Mouse (Mus musculus) CD4-positive helper T cell, adult 2 months (primary cell): ENCODE results near the gene Raet1e.
A peak's percentile ranks its signal among the peaks of the same experiment; 100 is the strongest.
"Not testable (repeated sequence)": the region's sequence is repeated elsewhere in the genome, so short reads cannot be mapped to it uniquely, and the experiment has no call there.

Experiments
- DNase-seq: peaks from one replicate; pipeline ENCODE4 v3.0.0-alpha.2; 2012; ENCODE audit warnings: low read depth, missing footprints, low spot score

Gene Raet1e

DNA sequence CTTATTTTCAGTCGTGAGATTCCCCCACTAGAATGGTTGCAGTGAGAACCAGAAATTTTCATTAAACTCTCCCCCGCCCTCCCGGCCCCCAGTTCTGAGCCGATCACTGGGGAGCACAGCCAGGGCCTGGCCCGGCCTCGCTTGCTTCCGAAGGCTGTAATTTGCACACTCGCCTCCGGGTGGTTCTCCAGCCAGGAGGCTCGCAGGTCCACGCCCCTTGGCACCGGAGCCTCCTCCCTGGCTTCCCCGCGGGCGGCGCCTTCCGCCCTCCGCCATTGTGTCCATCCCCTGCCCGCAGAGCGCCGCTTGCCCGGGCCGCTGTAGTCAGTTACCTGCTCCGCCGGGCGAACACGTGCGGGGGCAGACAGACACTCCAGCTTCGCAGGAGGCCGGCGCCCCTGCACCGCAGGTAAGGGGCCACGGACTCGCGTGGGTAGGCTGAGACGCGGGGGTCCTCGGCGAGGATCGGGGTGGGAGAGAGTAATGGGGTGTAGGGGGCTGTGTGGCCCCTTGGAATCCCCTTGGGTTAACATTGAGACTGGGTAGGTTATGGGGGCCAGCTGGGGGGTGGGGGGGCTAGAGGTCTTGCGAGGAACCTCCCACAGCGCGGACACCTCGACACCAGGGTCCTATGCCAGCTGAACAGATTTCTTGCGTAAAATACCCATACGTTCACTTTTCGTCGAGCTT lies at the start of gene Raet1e, which contains the start of gene H60b:
Gene Raet1e (plus strand): TSS at position 260 of the 690 bp plus-strand sequence.
Gene H60b (plus strand): TSS at position 277 of the 690 bp plus-strand sequence.
- peak; percentile 32 for DNase-seq

DNA sequence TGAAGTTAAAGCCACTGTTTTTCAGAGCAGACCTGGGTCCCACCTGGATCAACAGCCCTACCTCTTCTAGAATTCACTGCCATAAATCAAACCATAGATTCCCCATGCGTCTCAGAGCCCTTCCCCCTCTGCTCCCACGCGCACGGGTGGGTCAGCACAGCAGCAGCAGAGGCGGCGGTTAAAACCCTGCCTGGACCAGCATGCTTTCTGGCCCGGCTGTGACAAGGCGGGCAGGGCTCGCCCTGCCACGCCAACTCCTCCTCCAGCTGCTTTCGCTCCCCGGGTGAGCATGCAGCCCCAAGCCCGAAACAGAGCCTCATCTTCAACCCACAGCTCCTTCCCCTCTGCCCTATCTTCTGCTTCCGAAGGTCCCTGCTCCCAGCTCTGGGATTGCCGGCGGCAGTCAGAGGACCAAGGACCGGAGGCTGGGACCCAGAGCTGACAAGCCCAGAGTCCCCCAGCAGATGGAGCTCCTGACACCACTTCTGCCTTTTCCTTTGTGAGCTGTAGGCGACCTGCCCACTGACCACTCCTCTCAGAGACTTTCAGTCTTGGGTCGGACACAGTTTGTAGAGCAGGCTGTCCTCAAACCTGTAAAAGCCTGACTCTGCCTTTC lies 17.6 kb upstream of the Raet1e start:
- peak; percentile 39 for DNase-seq

DNA sequence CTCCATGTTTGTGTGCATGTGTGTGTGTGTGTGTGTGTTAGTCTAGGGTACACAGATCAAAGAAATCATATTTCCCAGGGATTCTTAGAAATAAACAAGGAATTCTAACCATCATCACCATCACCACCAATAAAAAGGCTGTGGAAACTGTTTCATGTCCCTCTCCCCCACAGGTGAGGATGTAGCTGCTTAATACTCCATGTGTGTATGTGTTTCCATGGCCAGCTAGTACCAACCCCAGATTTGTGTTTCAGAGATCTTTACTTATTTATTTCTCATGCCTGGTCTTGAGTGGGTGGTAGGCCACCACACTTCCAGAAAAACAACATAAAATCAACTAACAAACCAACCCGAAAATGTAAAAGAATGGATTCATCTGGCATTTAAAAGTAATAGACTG lies 16.2 kb upstream of the Raet1e start:
- peak; percentile 63 for DNase-seq

DNA sequence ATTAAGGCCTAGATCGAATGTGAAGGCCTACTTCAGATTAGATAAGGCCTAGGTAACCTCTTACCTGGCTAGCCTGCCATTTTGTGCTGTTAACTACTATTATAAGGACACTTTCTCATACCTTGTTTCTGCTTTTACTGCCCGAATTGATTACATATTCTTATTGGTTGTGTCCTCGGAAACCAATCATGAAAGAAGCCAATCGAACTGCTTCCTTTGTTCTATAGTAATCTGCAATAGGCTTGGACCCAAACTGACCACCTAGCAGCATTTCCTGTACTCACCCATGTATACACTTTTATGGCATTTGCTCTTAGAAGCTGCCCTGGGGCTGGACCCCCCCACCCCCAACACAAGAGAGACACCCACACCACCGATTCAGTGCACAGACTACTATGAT lies 15.4 kb upstream of the Raet1e start:
- no peak for DNase-seq

DNA sequence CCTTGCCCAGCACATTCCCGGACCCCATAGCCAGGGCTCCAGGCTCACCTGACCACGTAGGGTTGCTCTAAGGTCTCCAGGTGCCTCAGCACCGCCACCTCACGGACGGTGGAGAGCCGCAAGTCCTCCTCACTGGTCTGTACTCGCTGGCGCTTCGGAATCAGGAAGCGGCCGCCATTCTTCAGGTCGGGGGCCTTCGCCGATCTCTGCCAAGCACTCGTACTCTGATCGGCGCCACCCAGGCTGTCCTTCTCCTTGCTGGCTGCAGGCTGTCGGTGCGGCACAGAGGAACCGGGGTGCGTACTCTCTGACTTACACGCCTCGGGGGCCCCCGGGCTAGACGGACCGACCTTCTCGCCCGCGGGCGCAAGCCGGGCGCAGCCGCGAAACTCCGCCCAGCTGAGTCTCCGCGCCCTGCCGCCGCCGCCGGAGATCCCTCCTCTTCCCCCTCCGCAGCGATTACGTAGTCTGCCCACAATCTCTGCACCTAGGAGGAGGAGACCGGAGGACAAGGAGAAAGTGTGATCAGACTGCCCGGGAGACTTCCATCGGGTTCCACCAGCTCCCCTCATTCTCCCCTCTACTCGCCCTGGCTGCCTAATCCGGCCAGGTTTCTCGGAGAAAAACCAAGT lies 9.8 kb upstream of the Raet1e start:
- peak; percentile 85 for DNase-seq

DNA sequence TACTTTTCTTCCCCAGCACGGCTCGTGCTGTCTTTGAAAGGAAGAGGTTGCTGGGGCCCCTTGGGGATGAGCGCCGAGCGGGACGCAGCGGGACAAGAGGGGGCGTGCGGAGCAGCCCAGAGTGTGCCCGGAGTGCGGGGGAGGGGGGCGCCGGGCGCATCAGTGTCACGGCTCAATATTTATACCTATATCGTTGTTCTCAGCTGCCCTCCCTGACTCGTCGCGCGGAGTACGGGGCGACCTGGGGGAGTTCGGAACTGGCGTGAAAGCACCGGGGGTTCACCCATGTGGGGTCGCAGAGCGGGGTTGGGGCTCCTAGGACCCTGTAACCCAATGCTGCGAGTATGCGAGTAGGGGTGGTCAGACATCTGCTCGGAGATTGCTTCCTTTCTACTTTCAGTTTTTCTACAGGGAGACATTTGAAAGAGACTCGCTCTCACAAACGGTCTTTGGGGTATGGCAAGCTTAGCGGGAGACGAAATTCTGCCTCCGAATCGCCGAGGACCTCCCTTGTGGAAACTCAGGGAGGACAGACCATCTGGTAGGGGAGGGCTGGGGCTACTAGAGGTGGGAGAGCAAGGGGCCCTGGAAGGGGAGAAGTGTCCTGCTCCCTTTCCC lies 9.2 kb upstream of the Raet1e start, which contains the start of gene E030030I06Rik:
Gene E030030I06Rik (minus strand): TSS at position 198 of the 618 bp plus-strand sequence.
- peak; percentile 48 for DNase-seq

DNA sequence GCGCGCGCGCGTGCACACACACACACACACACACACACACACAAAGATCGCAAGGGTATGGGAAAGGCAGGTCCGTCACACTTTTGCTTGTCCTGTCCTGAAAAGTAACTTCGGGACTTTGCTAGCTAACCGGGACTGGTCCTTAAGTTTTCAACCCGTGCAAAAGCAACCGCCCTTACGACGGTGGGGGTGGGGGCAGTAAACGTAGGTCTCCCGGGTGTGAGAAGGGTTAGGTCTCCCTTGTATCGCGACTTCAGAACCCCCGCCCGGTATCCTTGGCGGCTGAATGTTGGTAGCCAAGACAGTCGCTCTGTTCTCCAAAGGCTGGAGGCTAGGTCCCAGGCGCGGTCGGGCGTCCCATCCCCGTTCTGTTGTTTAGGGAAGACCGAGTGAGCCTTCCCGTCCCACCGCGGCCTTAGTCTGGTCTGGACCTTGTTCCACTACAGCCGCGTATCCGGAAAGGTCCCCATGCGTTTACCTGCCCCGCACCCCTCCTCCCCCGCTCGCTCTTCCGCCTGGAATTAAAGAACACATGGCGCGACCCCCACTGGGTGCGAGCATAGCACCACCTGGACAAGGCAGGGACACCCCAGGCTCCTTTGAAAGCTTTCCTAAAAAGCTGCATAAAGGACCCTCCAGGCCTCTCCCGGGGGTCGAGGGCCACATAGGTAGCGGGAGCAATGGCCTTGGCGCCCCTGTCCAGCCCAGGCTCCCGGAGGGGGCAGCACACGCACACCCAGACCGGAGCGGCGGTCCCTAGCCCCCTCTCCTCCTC lies 8.5 kb upstream of the Raet1e start:
- DNase-seq = peak; percentile 33

DNA sequence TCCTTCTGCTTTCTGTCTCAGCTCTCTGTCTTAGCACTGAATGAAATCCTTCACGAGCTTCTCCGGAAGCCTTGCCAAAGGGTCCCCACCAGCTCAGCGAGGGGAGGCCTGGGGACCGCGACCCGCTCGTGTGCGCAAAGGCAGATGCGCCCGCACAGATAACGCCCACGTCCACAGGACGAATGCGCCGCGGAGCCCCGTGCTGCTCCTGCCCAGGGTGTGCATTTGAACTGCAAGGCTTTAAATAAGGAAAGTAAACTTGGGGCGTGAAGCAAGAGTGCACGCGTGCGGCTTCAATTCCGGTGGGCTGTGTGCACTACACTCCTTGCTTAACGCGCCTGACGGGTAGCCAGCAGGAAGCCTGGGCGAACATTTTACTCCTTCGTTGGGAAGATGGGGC lies 7.8 kb upstream of the Raet1e start:
- peak; percentile 54 for DNase-seq

DNA sequence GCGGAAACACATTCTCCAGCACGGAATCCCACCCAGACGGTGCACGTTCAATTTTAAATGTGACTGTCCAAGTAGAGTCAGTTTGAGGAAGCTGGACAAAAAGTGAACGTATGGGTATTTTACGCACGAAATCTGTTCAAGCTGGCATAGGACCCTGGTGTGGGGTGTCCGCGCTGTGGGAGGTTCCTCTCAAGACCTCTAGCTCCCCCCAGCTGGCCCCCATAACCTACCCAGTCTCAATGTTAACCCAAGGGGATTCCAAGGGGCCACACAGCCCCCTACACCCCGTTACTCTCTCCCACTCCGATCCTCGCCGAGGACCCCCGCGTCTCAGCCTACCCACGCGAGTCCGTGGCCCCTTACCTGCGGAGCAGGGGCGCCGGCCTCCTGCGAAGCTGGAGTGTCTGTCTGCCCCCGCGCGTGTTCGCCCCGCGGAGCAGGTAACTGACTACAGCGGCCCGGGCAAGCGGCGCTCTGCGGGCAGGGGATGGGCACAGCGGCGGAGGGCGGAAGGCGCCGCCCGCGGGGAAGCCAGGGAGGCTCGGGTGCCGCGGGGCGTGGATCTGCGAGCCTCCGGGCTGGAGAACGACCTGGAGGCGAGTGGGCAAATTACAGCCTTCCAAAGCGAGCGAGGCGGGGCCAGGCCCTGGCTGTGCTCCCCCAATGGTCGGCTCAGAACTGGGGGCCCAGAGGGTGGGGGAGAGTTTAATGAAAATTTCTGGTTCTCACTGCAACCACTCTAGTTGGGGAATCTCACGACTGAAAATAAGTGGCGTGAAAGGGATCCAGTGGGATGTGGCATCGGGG lies 7.1 kb upstream of the Raet1e start:
- DNase-seq = not testable (repeated sequence)

DNA sequence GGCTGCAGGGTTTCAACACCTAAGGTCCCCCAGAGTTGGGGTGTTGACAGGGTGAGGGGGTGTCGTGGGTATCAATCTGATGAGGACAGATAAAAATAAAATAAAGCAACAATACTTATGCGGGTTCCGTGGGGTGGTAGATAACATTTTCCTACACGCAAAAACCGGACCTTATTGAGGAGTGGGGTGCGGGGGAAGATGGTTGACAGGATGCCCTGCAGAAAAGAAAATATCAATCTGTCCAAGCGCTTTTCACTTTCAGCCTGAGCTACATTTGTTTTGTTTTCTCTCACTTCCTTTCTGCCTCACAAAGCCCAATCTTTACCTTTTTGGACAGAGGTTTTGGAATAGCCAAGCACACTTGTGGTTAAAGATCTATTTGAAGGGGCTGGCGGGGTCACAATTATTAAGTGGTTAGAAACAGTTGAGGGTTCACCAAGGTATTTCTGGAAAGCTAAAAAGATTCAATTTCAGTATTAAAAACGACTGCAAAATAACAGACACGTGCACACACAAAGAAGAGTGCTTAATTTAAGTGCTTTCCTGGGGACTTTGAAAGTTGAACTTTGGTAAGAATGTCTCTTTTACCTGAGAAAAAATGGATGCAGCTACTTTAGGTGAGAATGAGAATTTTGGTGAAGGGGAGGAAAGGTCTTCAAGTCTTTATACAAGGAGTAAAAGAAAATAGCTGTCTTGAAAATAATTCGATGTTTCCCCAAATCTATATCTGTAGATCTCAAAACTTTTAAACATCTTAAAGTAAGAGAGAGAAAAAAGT lies 6.3 kb upstream of the Raet1e start:
- not testable (repeated sequence) for DNase-seq

DNA sequence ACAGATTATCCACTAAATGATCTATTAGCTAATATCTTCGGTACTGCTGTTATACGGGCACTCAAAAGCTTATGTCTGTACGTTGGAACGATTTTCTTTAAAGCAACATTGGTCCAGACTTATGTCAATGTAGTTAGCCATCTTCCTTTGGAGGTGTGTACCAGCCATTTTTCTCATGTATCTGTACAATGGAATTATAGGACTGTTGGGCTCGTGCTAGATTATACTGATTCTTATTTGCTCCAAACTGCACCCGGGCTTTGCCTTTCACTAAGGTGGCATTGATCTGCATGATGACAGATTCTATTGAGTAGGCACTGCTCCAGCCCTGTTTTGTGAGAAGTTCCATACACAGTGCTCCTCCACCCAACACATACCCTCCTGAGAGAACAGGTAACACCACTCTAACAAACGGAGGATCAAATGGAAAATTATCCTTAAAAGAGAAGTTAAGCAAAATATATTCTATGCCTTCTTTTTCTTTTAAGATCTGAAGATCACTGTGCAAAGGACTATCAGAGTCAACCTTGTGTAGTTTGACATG lies 5.2 kb upstream of the Raet1e start:
- not testable (repeated sequence) for DNase-seq

DNA sequence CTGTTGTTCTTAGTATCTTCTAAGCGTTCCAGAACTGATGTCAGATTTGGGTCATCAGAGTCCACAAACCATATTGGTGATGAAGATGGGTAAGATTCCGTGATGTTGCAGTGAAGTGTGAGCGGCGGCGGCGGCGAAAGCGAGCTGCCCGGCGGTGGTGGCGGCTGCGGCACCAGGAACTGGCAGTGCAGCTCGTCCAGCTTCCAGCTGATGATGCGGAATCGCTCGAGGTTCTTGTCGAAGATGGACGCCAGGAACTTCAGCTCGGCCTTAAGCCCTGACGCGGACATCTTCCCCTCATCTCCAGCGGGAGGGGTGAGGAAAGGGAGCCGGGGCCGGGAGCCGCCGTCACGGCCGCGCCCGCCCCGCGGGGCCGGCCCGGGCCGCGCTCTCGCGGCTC lies 4.2 kb upstream of the Raet1e start:
- DNase-seq = not testable (repeated sequence)

DNA sequence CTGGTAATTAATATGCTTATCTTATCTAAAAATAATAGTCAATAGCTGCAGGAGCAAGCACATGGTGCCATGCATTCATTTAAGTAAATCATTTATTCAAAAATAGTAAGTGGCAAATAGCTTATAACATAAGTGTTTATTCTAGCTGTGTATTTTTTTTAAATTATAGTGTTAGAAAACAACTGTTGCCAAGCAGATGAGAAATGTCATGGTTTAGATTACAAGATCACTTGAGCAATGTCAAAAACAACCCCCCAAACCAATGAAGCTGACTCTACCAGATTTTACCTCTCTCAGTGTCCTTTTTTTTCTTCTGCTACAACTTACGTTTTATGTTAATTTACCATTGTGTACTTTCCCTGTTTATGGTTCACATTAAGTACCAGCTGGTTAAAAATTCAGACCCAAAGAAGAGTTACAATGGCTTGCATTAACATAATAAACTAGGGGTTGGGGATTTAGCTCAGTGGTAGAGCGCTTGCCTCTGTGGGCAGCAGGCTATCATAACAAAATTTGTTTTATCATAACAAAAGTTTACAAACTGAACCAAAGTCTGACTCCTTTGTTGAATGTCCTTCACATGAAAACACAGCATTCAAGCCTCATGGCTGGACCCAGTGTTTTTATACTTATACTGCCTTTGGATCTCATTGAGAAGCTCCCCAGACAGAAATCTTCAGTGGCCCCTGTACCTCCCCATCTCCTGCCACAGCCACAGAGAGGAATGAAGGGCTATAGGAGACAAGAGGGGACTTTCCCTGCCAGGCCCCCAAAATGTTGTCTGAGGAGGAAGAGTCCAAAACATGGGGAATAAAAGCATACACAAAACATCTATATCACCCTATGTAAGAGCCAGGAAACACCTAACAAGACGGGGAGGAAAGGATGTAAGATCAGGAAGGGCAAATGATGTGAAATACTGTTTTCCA lies 3.2 kb upstream of the Raet1e start:
- no peak for DNase-seq

DNA sequence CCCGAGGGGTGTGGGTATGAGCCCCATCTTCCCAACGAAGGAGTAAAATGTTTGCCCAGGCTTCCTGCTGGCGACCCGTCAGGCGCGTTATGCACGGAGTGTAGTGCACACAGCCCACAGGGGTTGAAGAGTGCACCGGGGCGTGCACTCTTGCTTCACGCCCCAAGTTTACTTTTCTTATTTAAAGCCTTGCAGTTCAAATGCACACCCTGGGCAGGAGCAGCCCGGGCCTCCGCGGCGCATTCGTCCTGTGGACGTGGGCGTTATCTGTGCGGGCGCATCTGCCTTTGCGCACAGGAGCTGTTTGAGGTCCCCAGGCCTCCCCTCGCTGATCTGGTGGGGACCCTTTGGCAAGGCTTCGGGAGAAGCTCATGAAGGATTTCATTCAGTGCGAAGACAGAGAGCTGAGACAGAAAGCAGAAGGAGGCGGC lies 777 bp downstream of the Raet1e start:
- no peak for DNase-seq

DNA sequence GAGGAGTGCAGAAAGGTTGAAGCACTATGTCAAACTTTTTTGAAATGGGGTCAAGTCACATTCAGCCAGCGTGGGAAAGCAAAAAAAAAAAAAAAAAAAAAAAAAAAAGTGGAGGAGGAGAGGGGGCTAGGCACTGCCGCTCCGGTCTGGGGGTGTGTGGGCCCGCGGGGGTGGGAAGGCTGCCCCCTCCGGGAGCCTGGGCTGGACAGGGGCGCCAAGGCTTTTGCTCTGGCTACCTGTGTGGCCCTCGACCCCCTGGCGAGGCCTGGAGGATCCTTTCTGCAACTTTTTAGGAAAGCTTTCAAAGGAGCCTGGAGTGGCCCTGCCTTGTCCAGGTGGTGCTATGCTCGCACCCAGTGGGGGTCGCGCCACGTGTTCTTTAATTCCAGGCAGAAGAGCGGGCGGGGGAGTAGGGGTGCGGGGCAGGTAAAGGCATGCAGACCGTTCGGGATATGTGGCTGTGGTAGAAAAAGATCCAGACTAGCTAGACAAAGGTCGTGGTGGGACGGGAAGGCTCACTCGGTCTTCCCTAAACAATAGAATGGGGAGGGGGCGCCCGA lies 1.3 kb downstream of the Raet1e start:
- DNase-seq = no peak

DNA sequence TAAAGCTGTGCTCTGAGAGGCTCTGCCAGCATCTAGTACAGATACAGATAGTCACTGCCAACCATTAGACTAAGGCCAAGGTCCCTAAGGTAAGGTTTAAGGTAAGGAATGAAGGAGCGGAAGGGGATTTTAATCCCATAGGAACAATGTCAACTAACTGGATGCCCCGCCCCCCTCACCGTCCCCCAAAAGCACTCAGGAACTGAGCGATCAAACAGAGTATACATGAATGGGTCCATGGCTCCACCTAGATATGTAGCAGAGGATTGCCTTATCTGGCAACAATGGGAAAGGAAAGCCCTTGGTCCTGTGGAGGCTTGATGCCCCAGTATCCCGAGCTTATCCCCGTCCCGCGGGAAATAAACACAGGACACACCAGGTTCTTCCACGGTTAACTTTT lies 4.9 kb downstream of the Raet1e start:
- DNase-seq = not testable (repeated sequence)

DNA sequence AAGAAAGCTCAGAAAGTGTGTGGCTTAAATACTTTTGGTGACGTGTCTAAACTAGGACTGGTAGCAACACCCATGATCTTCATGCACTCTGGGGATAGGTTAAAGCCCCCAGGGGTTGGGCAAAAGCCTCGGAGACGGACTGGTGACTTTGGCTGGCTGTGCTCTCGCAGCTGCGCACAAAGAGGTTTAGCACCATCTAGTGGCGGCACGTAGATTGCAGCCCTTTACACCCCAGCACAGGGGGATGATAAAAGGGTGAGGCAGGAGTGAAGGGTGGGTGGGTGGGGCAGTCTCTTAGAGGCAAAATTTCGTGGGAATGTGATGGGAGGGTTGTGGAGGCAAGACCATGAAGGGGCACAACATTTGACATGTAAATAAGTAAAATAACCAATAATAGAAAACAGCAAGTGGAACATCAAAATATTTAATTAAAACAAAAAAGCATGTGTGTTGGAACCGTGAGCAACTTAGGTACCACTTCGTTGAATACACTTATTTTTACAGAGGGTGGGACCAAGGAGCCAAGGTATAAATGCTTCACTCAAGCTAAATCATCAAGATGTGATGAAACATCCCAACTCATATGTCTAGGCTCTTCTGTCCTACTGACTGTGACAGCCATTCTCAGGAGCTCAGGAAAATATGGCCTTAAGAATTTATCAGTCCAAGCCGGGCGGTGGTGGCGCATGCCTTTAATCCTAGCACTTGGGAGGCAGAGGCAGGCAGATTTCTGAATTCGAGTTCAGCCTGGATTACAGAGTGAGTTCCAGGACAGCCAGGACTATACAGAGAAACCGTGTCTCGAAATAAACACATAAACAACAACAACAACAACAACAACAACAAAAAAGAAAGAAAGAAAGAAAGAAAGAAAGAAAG lies 5.6 kb downstream of the Raet1e start:
- DNase-seq = not testable (repeated sequence)
